Comparison of ENCODE assay signal across 8 mouse cellular contexts in genomic region chr9:50746214-50746677, GRCm38 (mm10). TPM values are rescaled to one million over a fixed set of nuclear protein-coding genes. Genes with fewer than 3 reads are reported as not detected.
DNase-seq lines count a peak whose midpoint lies in the region; ATAC-seq and TF ChIP-seq lines count a peak whose summit lies in the region.

Gene 2310030G06Rik (minus strand): TSS chr9:50746536.

- TF ChIP-seq CTCF in testis, adult 2 months (IDR thresholded peaks at IDR 0.05; ENCODE audit: control insufficient read depth, insufficient read depth, insufficient replicate concordance, low read depth, low read length), result no peak
- TF ChIP-seq CTCF in lung, adult 2 months (IDR thresholded peaks at IDR 0.05; ENCODE audit: insufficient read depth, low read length), result 0 out of 2 replicates have a peak, but pooled peaks have one; percentile 18

- H3K36me3 ChIP-seq in testis, adult 2 months (ENCODE audit: control insufficient read depth, insufficient read depth, low read length), result no peaks in the 10 kb centered on the region
- no peaks in the 10 kb centered on the region for H3K36me3 ChIP-seq in forebrain, embryonic 11.5 days (ENCODE audit: control insufficient read depth, insufficient read depth, low read length)
- H3K36me3 ChIP-seq in stomach, embryonic 14.5 days (ENCODE audit: control insufficient read depth, insufficient read depth, low read length), result no peaks in the 10 kb centered on the region

- H3K9me3 ChIP-seq in forebrain, embryonic 11.5 days (ENCODE audit: control insufficient read depth, low read length), result no peaks in the 10 kb centered on the region
- H3K9me3 ChIP-seq in stomach, embryonic 14.5 days (ENCODE audit: control insufficient read depth, low read depth, low read length), result no peaks in the 10 kb centered on the region

- no peak for ATAC-seq in forebrain, embryonic 11.5 days (replicated peaks; ENCODE audit: low FRiP score)
- ATAC-seq in stomach, embryonic 14.5 days (ENCODE audit: insufficient number of reproducible peaks, insufficient read depth, low FRiP score, low read depth), result peak; percentile 90
- ATAC-seq in inflammation-experienced regulatory T-cells, adult 6 months, result no peak

- peak within 1 kb of the TSS; percentile 41; the same call in 1 of the 2 replicates for H3K9ac ChIP-seq in forebrain, embryonic 11.5 days (ENCODE audit: low read length)
- peak within 1 kb of the TSS; percentile 50 for H3K9ac ChIP-seq in stomach, embryonic 14.5 days (replicated peaks; ENCODE audit: low read depth, low read length)

- H3K4me2 ChIP-seq in forebrain, embryonic 11.5 days (ENCODE audit: low read depth, low read length, severe bottlenecking), result peak within 1 kb of the TSS; percentile 62
- H3K4me2 ChIP-seq in stomach, embryonic 14.5 days (replicated peaks; ENCODE audit: low read depth, low read length), result peak within 1 kb of the TSS; percentile 72

- peaks cover 14% of the 10 kb centered on the region for H3K4me1 ChIP-seq in testis, adult 2 months (ENCODE audit: control insufficient read depth, insufficient read depth, low read length)
- 0 out of 2 replicates have a peak, but pooled peaks cover 2% of the 10 kb centered on the region for H3K4me1 ChIP-seq in forebrain, embryonic 11.5 days (replicated peaks; ENCODE audit: control insufficient read depth, insufficient read depth, low read length)
- H3K4me1 ChIP-seq in lung, adult 2 months (ENCODE audit: control insufficient read depth, insufficient read depth, low read length), result peaks cover 6% of the 10 kb centered on the region; the same call in 1 of the 2 replicates
- H3K4me1 ChIP-seq in stomach, embryonic 14.5 days (ENCODE audit: control insufficient read depth, insufficient read depth, low read length), result peaks cover 2% of the 10 kb centered on the region; the same call in 1 of the 2 replicates

- DNase-seq in testis, postnatal 14 days (ENCODE audit: low spot score), result no peak
- no peak for DNase-seq in forebrain, embryonic 11.5 days (ENCODE audit: low spot score)
- peak; percentile 82 for DNase-seq in kidney, adult 18-20 months
- peak; percentile 67 for DNase-seq in lung, adult 2 months
- DNase-seq in gastrocnemius, postnatal 14 days, result no peak

- TF ChIP-seq POLR2A in testis, adult 2 months (IDR thresholded peaks at IDR 0.05; ENCODE audit: control insufficient read depth, low read depth, low read length), result no peak
- peak; percentile 61; the same call in 1 of the 2 replicates for TF ChIP-seq POLR2A in lung, adult 2 months (IDR thresholded peaks at IDR 0.05; ENCODE audit: borderline replicate concordance, extremely low read depth, low read depth, low read length)

- H3K4me3 ChIP-seq in testis, adult 2 months (ENCODE audit: control insufficient read depth, low read depth, low read length), result peak within 1 kb of the TSS; percentile 82
- peak within 1 kb of the TSS; percentile 30 for H3K4me3 ChIP-seq in forebrain, embryonic 11.5 days (ENCODE audit: low read depth, low read length)
- H3K4me3 ChIP-seq in lung, adult 2 months (replicated peaks; ENCODE audit: extremely low read depth, low read depth, low read length), result peak within 1 kb of the TSS; percentile 81
- H3K4me3 ChIP-seq in stomach, embryonic 14.5 days (ENCODE audit: low read depth, low read length), result peak within 1 kb of the TSS; percentile 49

- H3K27ac ChIP-seq in testis, adult 2 months (ENCODE audit: control insufficient read depth, insufficient read depth, low read depth, low read length), result no peak within 1 kb of the TSS
- no peak within 1 kb of the TSS for H3K27ac ChIP-seq in forebrain, embryonic 11.5 days (ENCODE audit: low read depth, low read length)
- peak within 1 kb of the TSS; percentile 85 for H3K27ac ChIP-seq in stomach, embryonic 14.5 days (ENCODE audit: low read length)

- no peaks in the 10 kb centered on the region for H3K27me3 ChIP-seq in testis, adult 2 months (ENCODE audit: control insufficient read depth, insufficient read depth, low read length)
- 0 out of 2 replicates have a peak, but pooled peaks cover 3% of the 10 kb centered on the region for H3K27me3 ChIP-seq in forebrain, embryonic 11.5 days (ENCODE audit: control insufficient read depth, insufficient read depth, low read length)
- H3K27me3 ChIP-seq in stomach, embryonic 14.5 days (ENCODE audit: control insufficient read depth, insufficient read depth, low read length), result no peaks in the 10 kb centered on the region

- intact Hi-C loops in gastrocnemius, postnatal 14 days (cut with DNase I; ENCODE audit: low total_unique reads), result no loop called here

- 1% methylated on average over 19 of the region's 19 CpGs for WGBS in forebrain, embryonic 11.5 days
- 12% methylated on average over 19 of the region's 19 CpGs for WGBS in lung, adult 2 months
- 1% methylated on average over 19 of the region's 19 CpGs for WGBS in stomach, embryonic 14.5 days

RNA-seq across cellular contexts. Expression of gene 2310030G06Rik, which starts in this region (rescaled TPM):
- 1.6 and 2.1 TPM in 2 replicates for polyA plus RNA-seq in testis, adult 2 months (2012; rRNA removed)
- polyA plus RNA-seq in forebrain, embryonic 11.5 days (2014; fragmentation: Nextera tagmentation; extraction: Ambion mirVana), result 0.79 and 2.3 TPM in 2 replicates
- 14.1 and 23.5 TPM in 2 replicates for polyA plus RNA-seq in lung, adult 2 months (2012; rRNA removed)
- 12.3 and 13.0 TPM in 2 replicates for polyA plus RNA-seq in stomach, embryonic 14.5 days (2014; fragmentation: Nextera tagmentation; extraction: Ambion mirVana)
- polyA plus RNA-seq in inflammation-experienced regulatory T-cells, adult 6 months (2017; shearing (Covaris generic)), result not detected
- 1 to 10 TPM; 1.7 to 2.5 TPM for total RNA-seq in gastrocnemius, postnatal 14 days (2021)

Comparison
In these comparisons a context has a peak if more than half of its experiments do, and no peak if none do; other contexts are left out.
1. H3K4me3 ChIP-seq: peak in every context shown above with its lines; median percentile 82 in testis, adult 2 months; 81 in lung, adult 2 months; 49 in stomach, embryonic 14.5 days; 30 in forebrain, embryonic 11.5 days.
2. DNase-seq: peak in kidney, adult 18-20 months (single experiment) and lung, adult 2 months (single experiment); none in testis, postnatal 14 days (single experiment), forebrain, embryonic 11.5 days (single experiment) and gastrocnemius, postnatal 14 days (single experiment).